In the genomic region with DNA sequence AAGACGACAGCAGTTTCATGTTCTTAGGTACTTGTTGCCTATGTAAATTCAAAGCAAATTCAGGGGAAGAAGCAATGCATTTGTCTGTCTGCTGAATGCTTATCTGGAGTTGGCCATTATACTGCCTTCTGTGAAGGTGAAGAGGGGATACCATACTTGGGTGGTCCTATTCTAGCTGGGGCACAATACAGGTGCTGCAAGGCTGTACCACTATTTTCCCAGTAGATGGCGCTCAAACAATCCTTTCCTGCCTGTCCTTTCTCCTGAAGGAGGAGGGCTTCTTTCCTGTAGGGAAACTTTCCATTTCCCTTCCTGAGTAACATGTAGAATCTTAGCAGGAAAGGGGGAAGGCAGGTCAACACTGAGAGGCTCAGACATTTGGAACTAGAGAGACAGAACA, we compare ENCODE assay signal across 9 mouse cellular contexts. TPM values are rescaled to one million over a fixed set of nuclear protein-coding genes. Genes with fewer than 3 reads are reported as not detected.
A peak's percentile ranks its signal among the peaks of the same experiment; 100 is the strongest.
DNase-seq lines count a peak whose midpoint lies in the region; ATAC-seq lines count a peak whose summit lies in the region.
"Had no signal": no experiment of that assay in that cellular context is flagged by ENCODE, and none has a peak within 500 bp of the region (broad histone marks: within the 10 kb centered on the region; RNA-seq: fewer than 3 reads in every experiment).

No protein-coding gene starts in this region.

- peak; percentile 7 for DNase-seq in kidney, adult 18-20 months
- DNase-seq in NIH3T3 (ENCODE audit: low read depth) = peak; percentile 55
- DNase-seq in embryo, embryonic 11 days = peak; percentile 66
- peak; percentile 48 for DNase-seq in lung, postnatal 10 days
- peak; percentile 63 for DNase-seq in right cerebral cortex, postnatal 10 days (ENCODE audit: low spot score in 2 of 2)
- no peak for DNase-seq in urinary bladder, postnatal 4 days (ENCODE audit: low spot score in 2 of 2)

- ATAC-seq in kidney, embryonic 15.5 days (replicated peaks; ENCODE audit: low FRiP score) = no peak
- ATAC-seq in hindbrain, embryonic 13.5 days (ENCODE audit: low FRiP score) = peak; percentile 66; the same call in 1 of the 2 replicates

- no peak overlapping the region for H3K9ac ChIP-seq in kidney, embryonic 15.5 days
- H3K9ac ChIP-seq in hindbrain, embryonic 13.5 days = no peak overlapping the region
- H3K9ac ChIP-seq: stomach, embryonic 15.5 days had no signal

- 43% methylated on average over 2 of the region's 2 CpGs for WGBS in kidney, embryonic 15.5 days
- 39% methylated on average over 2 of the region's 2 CpGs for WGBS in hindbrain, embryonic 13.5 days

- H3K4me3 ChIP-seq in kidney, embryonic 15.5 days (replicated peaks) = no peak overlapping the region
- H3K4me3 ChIP-seq in hindbrain, embryonic 13.5 days = no peak overlapping the region
- H3K4me3 ChIP-seq: stomach, embryonic 15.5 days had no signal

- no peak overlapping the region for H3K27ac ChIP-seq in kidney, embryonic 15.5 days
- no peak overlapping the region for H3K27ac ChIP-seq in hindbrain, embryonic 13.5 days
- H3K27ac ChIP-seq: stomach, embryonic 15.5 days had no signal

- H3K27me3 ChIP-seq in kidney, embryonic 15.5 days = peaks cover 7% of the 10 kb centered on the region; the same call in 1 of the 2 replicates
- H3K27me3 ChIP-seq in hindbrain, embryonic 13.5 days = no peaks in the 10 kb centered on the region
- H3K27me3 ChIP-seq: stomach, embryonic 15.5 days had no signal

- no peaks in the 10 kb centered on the region for H3K9me3 ChIP-seq in kidney, embryonic 15.5 days (replicated peaks)
- H3K9me3 ChIP-seq in hindbrain, embryonic 13.5 days = no peaks in the 10 kb centered on the region
- H3K9me3 ChIP-seq: stomach, embryonic 15.5 days had no signal

- no peaks in the 10 kb centered on the region for H3K4me1 ChIP-seq in kidney, embryonic 15.5 days
- no peaks in the 10 kb centered on the region for H3K4me1 ChIP-seq in hindbrain, embryonic 13.5 days (replicated peaks)
- H3K4me1 ChIP-seq: stomach, embryonic 15.5 days had no signal

- no peak overlapping the region for H3K4me2 ChIP-seq in kidney, embryonic 15.5 days
- H3K4me2 ChIP-seq in hindbrain, embryonic 13.5 days = no peak overlapping the region
- H3K4me2 ChIP-seq: stomach, embryonic 15.5 days had no signal

- H3K36me3 ChIP-seq in kidney, embryonic 15.5 days = no peaks in the 10 kb centered on the region
- H3K36me3 ChIP-seq in hindbrain, embryonic 13.5 days = no peaks in the 10 kb centered on the region
- H3K36me3 ChIP-seq: stomach, embryonic 15.5 days had no signal

RNA-seq across cellular contexts. Expression of gene Pamr1, which starts 40.2 kb away (rescaled TPM):
- polyA plus RNA-seq in kidney, embryonic 15.5 days (2015; fragmentation: Nextera tagmentation; extraction: Ambion mirVana) = 26.0 and 27.9 TPM in 2 replicates
- 4.5 and 5.8 TPM in 2 replicates for polyA plus RNA-seq in hindbrain, embryonic 13.5 days (2015; fragmentation: Nextera tagmentation; extraction: Ambion mirVana)

Comparison
In these comparisons a context has a peak if more than half of its experiments do, and no peak if none do; other contexts are left out.
1. DNase-seq: peak in kidney, adult 18-20 months (single experiment), NIH3T3 (single experiment), embryo, embryonic 11 days (single experiment), lung, postnatal 10 days (single experiment) and right cerebral cortex, postnatal 10 days (2 of 2); none in urinary bladder, postnatal 4 days (0 of 2).